Comparison of ENCODE assay signal across 7 mouse cellular contexts in the genomic region with DNA sequence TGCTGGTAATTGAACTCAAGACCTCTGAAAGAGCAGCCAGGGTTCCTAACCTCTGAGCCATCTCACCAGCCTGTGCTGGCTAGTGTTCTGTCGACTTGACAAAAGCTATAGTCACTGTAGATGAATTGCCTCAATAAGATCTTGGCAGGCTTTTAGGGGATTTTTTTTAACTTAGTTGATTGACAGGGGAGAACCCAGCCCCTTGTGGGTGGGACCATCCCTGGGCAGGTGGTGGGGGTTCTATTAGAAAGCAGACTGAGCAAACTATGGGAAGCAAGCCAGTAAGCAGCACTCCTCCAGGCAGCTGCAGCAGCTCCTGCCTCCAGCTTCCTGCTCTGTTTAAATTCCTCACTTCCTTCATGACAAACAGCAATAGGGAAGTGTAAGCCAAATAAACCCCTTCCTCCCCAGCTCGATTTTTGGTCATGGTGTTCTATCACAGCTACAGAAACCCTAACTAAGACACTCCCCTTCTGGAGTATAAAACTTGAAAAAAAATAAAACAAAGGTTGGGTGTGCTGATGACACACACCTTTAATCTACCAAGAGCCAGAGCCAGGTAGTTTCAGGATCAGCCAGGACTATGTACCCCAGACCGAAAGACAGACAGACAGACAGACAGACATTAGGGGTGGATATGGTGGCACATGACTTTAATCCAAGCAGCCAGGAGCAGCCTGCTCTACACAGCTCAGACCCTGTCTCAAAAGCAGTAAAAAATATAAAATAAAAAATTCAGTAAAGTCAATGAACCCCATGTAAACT. TPM values are rescaled to one million over a fixed set of nuclear protein-coding genes. Genes with fewer than 3 reads are reported as not detected.
DNase-seq lines count a peak whose midpoint lies in the region; ATAC-seq lines count a peak whose summit lies in the region.

No protein-coding gene starts in this region.

- no peaks in the 10 kb centered on the region for H3K4me1 ChIP-seq in midbrain, embryonic 15.5 days
- no peaks in the 10 kb centered on the region for H3K4me1 ChIP-seq in midbrain, embryonic 11.5 days (ENCODE audit: control insufficient read depth, insufficient read depth, low read length)
- H3K4me1 ChIP-seq in liver, embryonic 16.5 days (ENCODE audit: control insufficient read depth, low read depth, low read length): peaks cover 4% of the 10 kb centered on the region
- 0 out of 2 replicates have a peak, but pooled peaks cover 4% of the 10 kb centered on the region for H3K4me1 ChIP-seq in stomach, embryonic 15.5 days

- no peak for DNase-seq in midbrain, embryonic 11.5 days (ENCODE audit: low spot score, missing footprints)
- DNase-seq in heart, postnatal 36 days: peak; percentile 30 to 37
- DNase-seq in cerebellum, postnatal 36 days: no peak

- WGBS in midbrain, embryonic 15.5 days: 82% methylated on average over 3 of the region's 3 CpGs
- 94% methylated on average over 3 of the region's 3 CpGs for WGBS in midbrain, embryonic 11.5 days
- 60% methylated on average over 3 of the region's 3 CpGs for WGBS in liver, embryonic 16.5 days (ENCODE audit: insufficient replicate concordance)
- WGBS in stomach, embryonic 15.5 days: 55% methylated on average over 3 of the region's 3 CpGs

- H3K4me3 ChIP-seq in midbrain, embryonic 15.5 days: no peak overlapping the region
- no peak overlapping the region for H3K4me3 ChIP-seq in midbrain, embryonic 11.5 days (ENCODE audit: low read depth, low read length)
- H3K4me3 ChIP-seq in liver, embryonic 16.5 days (ENCODE audit: low read depth, low read length): no peak overlapping the region
- no peak overlapping the region for H3K4me3 ChIP-seq in stomach, embryonic 15.5 days (replicated peaks)

- H3K4me2 ChIP-seq in midbrain, embryonic 15.5 days: no peak overlapping the region
- H3K4me2 ChIP-seq in midbrain, embryonic 11.5 days: no peak overlapping the region
- no peak overlapping the region for H3K4me2 ChIP-seq in liver, embryonic 16.5 days (ENCODE audit: low read depth, low read length)
- no peak overlapping the region for H3K4me2 ChIP-seq in stomach, embryonic 15.5 days

- no peak overlapping the region for H3K27ac ChIP-seq in midbrain, embryonic 15.5 days
- H3K27ac ChIP-seq in midbrain, embryonic 11.5 days (ENCODE audit: low read depth, low read length): no peak overlapping the region
- H3K27ac ChIP-seq in liver, embryonic 16.5 days (ENCODE audit: low read length): no peak overlapping the region
- H3K27ac ChIP-seq in stomach, embryonic 15.5 days: no peak overlapping the region

- H3K36me3 ChIP-seq in midbrain, embryonic 15.5 days (replicated peaks): peaks cover 5% of the 10 kb centered on the region; the same call in 1 of the 2 replicates
- peaks cover 6% of the 10 kb centered on the region for H3K36me3 ChIP-seq in midbrain, embryonic 11.5 days (ENCODE audit: control insufficient read depth, insufficient read depth, low read length)
- peaks cover 18% of the 10 kb centered on the region for H3K36me3 ChIP-seq in liver, embryonic 16.5 days (ENCODE audit: control insufficient read depth, insufficient read depth)
- no peaks in the 10 kb centered on the region; the same call in 1 of the 2 replicates for H3K36me3 ChIP-seq in stomach, embryonic 15.5 days

- H3K9ac ChIP-seq in midbrain, embryonic 15.5 days: no peak overlapping the region
- no peak overlapping the region for H3K9ac ChIP-seq in midbrain, embryonic 11.5 days (ENCODE audit: low read length)
- H3K9ac ChIP-seq in liver, embryonic 16.5 days (ENCODE audit: low read depth, low read length): no peak overlapping the region
- no peak overlapping the region for H3K9ac ChIP-seq in stomach, embryonic 15.5 days

- H3K9me3 ChIP-seq in midbrain, embryonic 15.5 days: no peaks in the 10 kb centered on the region
- H3K9me3 ChIP-seq in midbrain, embryonic 11.5 days (ENCODE audit: control insufficient read depth, low read length): no peaks in the 10 kb centered on the region
- H3K9me3 ChIP-seq in liver, embryonic 16.5 days (replicated peaks; ENCODE audit: control insufficient read depth, low read length): no peaks in the 10 kb centered on the region
- H3K9me3 ChIP-seq in stomach, embryonic 15.5 days: no peaks in the 10 kb centered on the region

- intact Hi-C loops in heart, postnatal 36 days (cut with DNase I): loop anchor here (2.0 kb wide), 1 partner anchor 14 kb away; a partner anchor contains a TSS

- H3K27me3 ChIP-seq in midbrain, embryonic 15.5 days (replicated peaks): no peaks in the 10 kb centered on the region
- H3K27me3 ChIP-seq in midbrain, embryonic 11.5 days (ENCODE audit: control insufficient read depth, insufficient read depth, low read length): no peaks in the 10 kb centered on the region
- H3K27me3 ChIP-seq in liver, embryonic 16.5 days (ENCODE audit: control insufficient read depth, insufficient read depth, low read depth, low read length): no peaks in the 10 kb centered on the region
- no peaks in the 10 kb centered on the region for H3K27me3 ChIP-seq in stomach, embryonic 15.5 days (replicated peaks)

- ATAC-seq in midbrain, embryonic 15.5 days (replicated peaks): peak; percentile 48; the same call in 1 of the 2 replicates
- no peak for ATAC-seq in midbrain, embryonic 11.5 days (ENCODE audit: low FRiP score)
- ATAC-seq in common myeloid progenitor, adult 5-6 weeks (replicated peaks; ENCODE audit: low read depth, poor library complexity, severe bottlenecking): peak; percentile 64
- peak; percentile 35; the same call in 1 of the 2 replicates for ATAC-seq in liver, embryonic 16.5 days (ENCODE audit: low read depth)
- ATAC-seq in stomach, embryonic 15.5 days (ENCODE audit: insufficient read depth, low FRiP score, low read depth): peak; percentile 70; the same call in 1 of the 2 replicates

RNA-seq across cellular contexts. Expression of a gene that starts 13.6 kb away (rescaled TPM):
- 39.6 and 44.9 TPM in 2 replicates for polyA plus RNA-seq in midbrain, embryonic 15.5 days (2015; fragmentation: Nextera tagmentation; extraction: Ambion mirVana)
- 42.8 and 47.4 TPM in 2 replicates for polyA plus RNA-seq in midbrain, embryonic 11.5 days (2014; fragmentation: Nextera tagmentation; extraction: Ambion mirVana)
- 123 and 129 TPM in 2 replicates for total RNA-seq in common myeloid progenitor, adult 5-6 weeks (2017)
- total RNA-seq in heart, postnatal 36 days (2021): 10 to 100 TPM; 53.8 to 62.2 TPM
- 19.0 and 20.0 TPM in 2 replicates for polyA plus RNA-seq in liver, embryonic 16.5 days (2015; fragmentation: Nextera tagmentation; extraction: Ambion mirVana)
- polyA plus RNA-seq in stomach, embryonic 15.5 days (2015; fragmentation: Nextera tagmentation; extraction: Ambion mirVana): 62.5 and 63.7 TPM in 2 replicates

Comparison
In these comparisons a context has a peak if more than half of its experiments do, and no peak if none do; other contexts are left out.
1. DNase-seq: peak in heart, postnatal 36 days (2 of 2); none in midbrain, embryonic 11.5 days (single experiment) and cerebellum, postnatal 36 days (0 of 2).